In genomic region chr7:139075054-139075794, GRCm38 (mm10) we compare ENCODE assay signal across 15 mouse cellular contexts. TPM values are rescaled to one million over a fixed set of nuclear protein-coding genes. Genes with fewer than 3 reads are reported as not detected.
DNase-seq lines count a peak whose midpoint lies in the region; ATAC-seq lines count a peak whose summit lies in the region.
"Had no signal": no experiment of that assay in that cellular context is flagged by ENCODE, and none has a peak within 500 bp of the region (broad histone marks: within the 10 kb centered on the region; RNA-seq: fewer than 3 reads in every experiment).

No protein-coding gene starts in this region.

- no peaks in the 10 kb centered on the region for H3K9me3 ChIP-seq in midbrain, embryonic 12.5 days
- no peaks in the 10 kb centered on the region for H3K9me3 ChIP-seq in midbrain, embryonic 16.5 days (replicated peaks; ENCODE audit: control insufficient read depth, low read length, poor library complexity, severe bottlenecking)
- H3K9me3 ChIP-seq in midbrain, embryonic 14.5 days (ENCODE audit: control insufficient read depth, low read length), result no peaks in the 10 kb centered on the region
- H3K9me3 ChIP-seq: liver, embryonic 15.5 days had no signal

- no peak overlapping the region for H3K4me3 ChIP-seq in midbrain, embryonic 12.5 days
- H3K4me3 ChIP-seq in midbrain, embryonic 16.5 days (ENCODE audit: low read depth, low read length), result no peak overlapping the region
- no peak overlapping the region for H3K4me3 ChIP-seq in midbrain, embryonic 14.5 days (replicated peaks; ENCODE audit: low read depth, low read length)
- H3K4me3 ChIP-seq: layer of hippocampus, adult 2 months; liver, embryonic 15.5 days had no signal

- peaks cover 55% of the 10 kb centered on the region for H3K4me1 ChIP-seq in midbrain, embryonic 12.5 days
- H3K4me1 ChIP-seq in midbrain, embryonic 16.5 days (ENCODE audit: control insufficient read depth, insufficient read depth, low read length), result peaks cover 20% of the 10 kb centered on the region
- H3K4me1 ChIP-seq in midbrain, embryonic 14.5 days (ENCODE audit: control insufficient read depth, insufficient read depth, low read length), result peaks cover 37% of the 10 kb centered on the region
- H3K4me1 ChIP-seq: liver, embryonic 15.5 days had no signal

- H3K9ac ChIP-seq in midbrain, embryonic 12.5 days (replicated peaks), result no peak overlapping the region
- no peak overlapping the region for H3K9ac ChIP-seq in midbrain, embryonic 16.5 days (ENCODE audit: low read depth, low read length)
- no peak overlapping the region for H3K9ac ChIP-seq in midbrain, embryonic 14.5 days (replicated peaks; ENCODE audit: low read length)
- H3K9ac ChIP-seq: liver, embryonic 15.5 days had no signal

- no peaks in the 10 kb centered on the region for H3K36me3 ChIP-seq in midbrain, embryonic 12.5 days
- no peaks in the 10 kb centered on the region for H3K36me3 ChIP-seq in midbrain, embryonic 16.5 days (ENCODE audit: control insufficient read depth, insufficient read depth, low read length)
- no peaks in the 10 kb centered on the region for H3K36me3 ChIP-seq in midbrain, embryonic 14.5 days (ENCODE audit: control insufficient read depth, insufficient read depth, low read length)
- H3K36me3 ChIP-seq: liver, embryonic 15.5 days had no signal

- peak; percentile 72 for ATAC-seq in midbrain, embryonic 12.5 days (ENCODE audit: low FRiP score, low read depth)
- no peak for ATAC-seq in midbrain, embryonic 16.5 days
- no peak; the same call in 1 of the 2 replicates for ATAC-seq in midbrain, embryonic 14.5 days (ENCODE audit: low FRiP score, low TSS enrichment)
- ATAC-seq in megakaryocyte progenitor cell, adult 5-6 weeks (replicated peaks; ENCODE audit: poor library complexity), result no peak

- H3K27ac ChIP-seq in midbrain, embryonic 12.5 days (replicated peaks), result peak overlapping the region; percentile 71
- H3K27ac ChIP-seq in midbrain, embryonic 16.5 days (ENCODE audit: low read length), result no peak overlapping the region
- H3K27ac ChIP-seq in midbrain, embryonic 14.5 days (replicated peaks; ENCODE audit: low read depth, low read length), result peak overlapping the region; percentile 60; the same call in 1 of the 2 replicates
- H3K27ac ChIP-seq: layer of hippocampus, adult 2 months; liver, embryonic 15.5 days; macrophage had no signal

- peak; percentile 11 to 40 for DNase-seq in cerebellum, postnatal 14 days
- DNase-seq in cerebellum, adult 18-20 months, result no peak
- peak; percentile 53 for DNase-seq in midbrain, embryonic 14.5 days
- DNase-seq in lung, postnatal 36 days, result no peak
- no peak for DNase-seq in heart, adult 11 months
- DNase-seq: adrenal gland, adult 8-10 months; gastrocnemius, postnatal 14 days; kidney, adult 18-20 months had no signal

- 24% methylated on average over 14 of the region's 14 CpGs for WGBS in midbrain, embryonic 12.5 days
- 22% methylated on average over 14 of the region's 14 CpGs for WGBS in midbrain, embryonic 16.5 days
- 19% methylated on average over 14 of the region's 14 CpGs for WGBS in midbrain, embryonic 14.5 days

- peaks cover 14% of the 10 kb centered on the region; the same call in 1 of the 2 replicates for H3K27me3 ChIP-seq in midbrain, embryonic 12.5 days
- H3K27me3 ChIP-seq in midbrain, embryonic 16.5 days (ENCODE audit: control insufficient read depth, insufficient read depth, low read depth, low read length), result no peaks in the 10 kb centered on the region
- H3K27me3 ChIP-seq in midbrain, embryonic 14.5 days (ENCODE audit: control insufficient read depth, insufficient read depth, low read length), result no peaks in the 10 kb centered on the region

- no peak overlapping the region for H3K4me2 ChIP-seq in midbrain, embryonic 12.5 days (replicated peaks)
- H3K4me2 ChIP-seq in midbrain, embryonic 16.5 days (ENCODE audit: low read length), result no peak overlapping the region
- no peak overlapping the region for H3K4me2 ChIP-seq in midbrain, embryonic 14.5 days (ENCODE audit: low read length)
- H3K4me2 ChIP-seq: liver, embryonic 15.5 days had no signal

RNA-seq across cellular contexts. Expression of gene Dpysl4, which starts 10.6 kb away (rescaled TPM):
- polyA plus RNA-seq in midbrain, embryonic 12.5 days (2016; fragmentation: Nextera tagmentation; extraction: Ambion mirVana), result 212 and 220 TPM in 2 replicates
- polyA plus RNA-seq in midbrain, embryonic 16.5 days (2015; fragmentation: Nextera tagmentation; extraction: Ambion mirVana), result 176 and 181 TPM in 2 replicates
- polyA plus RNA-seq in midbrain, embryonic 14.5 days (2014; fragmentation: Nextera tagmentation; extraction: Ambion mirVana), result 215 and 238 TPM in 2 replicates
- not detected in 2 replicates for total RNA-seq in megakaryocyte progenitor cell, adult 5-6 weeks (2015)
- not detected in 2 replicates for total RNA-seq in megakaryocyte progenitor cell, adult 5-6 weeks (2017)
- total RNA-seq: common myeloid progenitor, adult 5-6 weeks had no signal
- polyA plus RNA-seq: macrophage had no signal

Comparison
In these comparisons a context has a peak if more than half of its experiments do, and no peak if none do; other contexts are left out.
1. DNase-seq: peak in cerebellum, postnatal 14 days (2 of 2) and midbrain, embryonic 14.5 days (single experiment); none in cerebellum, adult 18-20 months (0 of 2), lung, postnatal 36 days (single experiment) and heart, adult 11 months (single experiment).